Mouse (Mus musculus): ENCODE measurements around the gene Tnfrsf14. TPM values are rescaled to one million over a fixed set of nuclear protein-coding genes. Genes with fewer than 3 reads are reported as not detected.

The Tnfrsf14 gene
- polyA plus RNA-seq, 1 experiment from 2014 or later = 1.4 TPM

GRCm38 (mm10) chr4:154897676-154898465, 30.5 kb downstream of the Tnfrsf14 start:
- peaks cover 5% of the 10 kb centered on the region; the same call in 1 of the 2 replicates for H3K36me3 ChIP-seq
- H3K9me3 ChIP-seq = no peaks in the 10 kb centered on the region; the same call in 1 of the 2 replicates
- H3K27ac ChIP-seq = no peak overlapping the region
- H3K4me1 ChIP-seq (replicated peaks) = peaks cover 15% of the 10 kb centered on the region
- WGBS = 72% methylated on average over 6 of the region's 6 CpGs
- H3K4me3 ChIP-seq (replicated peaks) = peak overlapping the region; percentile 59
- no peaks in the 10 kb centered on the region; the same call in 1 of the 2 replicates for H3K27me3 ChIP-seq
- H3K4me2 ChIP-seq = peak overlapping the region; percentile 94
- H3K9ac ChIP-seq (replicated peaks) = peak overlapping the region; percentile 73
- ATAC-seq (ENCODE audit: insufficient number of reproducible peaks, insufficient read depth, low FRiP score, low TSS enrichment, low read depth) = no peak

- Histone ChIP-seq H3K9me3 (no peaks in the 10 kb centered on the region), H3K27me3 (no peaks in the 10 kb centered on the region; the same call in 1 of the 2 replicates), H3K4me3 (replicated peaks) (no peak overlapping the region), H3K4me2 (no peak overlapping the region), H3K9ac (replicated peaks) (no peak overlapping the region), H3K27ac (no peak overlapping the region), H3K36me3 (peaks cover 5% of the 10 kb centered on the region; the same call in 1 of the 2 replicates), H3K4me1 (replicated peaks) (peaks cover 15% of the 10 kb centered on the region)
- no peak for ATAC-seq (ENCODE audit: insufficient number of reproducible peaks, insufficient read depth, low FRiP score, low TSS enrichment, low read depth)
- WGBS = 81% methylated on average over 5 of the region's 5 CpGs
These were observed 32.8 kb downstream of the Tnfrsf14 start for GRCm38 (mm10) chr4:154895549-154895948.

- Histone ChIP-seq H3K27me3 (no peaks in the 10 kb centered on the region; the same call in 1 of the 2 replicates), H3K4me1 (replicated peaks) (0 out of 2 replicates have a peak, but pooled peaks cover 3% of the 10 kb centered on the region), H3K9ac (replicated peaks) (no peak overlapping the region), H3K27ac (no peak overlapping the region), H3K4me3 (replicated peaks) (no peak overlapping the region), H3K36me3 (peaks cover 1% of the 10 kb centered on the region; the same call in 1 of the 2 replicates), H3K4me2 (no peak overlapping the region), H3K9me3 (no peaks in the 10 kb centered on the region)
- no peak for ATAC-seq (ENCODE audit: insufficient number of reproducible peaks, insufficient read depth, low FRiP score, low TSS enrichment, low read depth)
- 87% methylated on average over 14 of the region's 14 CpGs for WGBS
These were observed 37.5 kb downstream of the Tnfrsf14 start for GRCm38 (mm10) chr4:154890887-154891286.

- H3K9me3 ChIP-seq = no peaks in the 10 kb centered on the region
- 79% methylated on average over 15 of the region's 15 CpGs for WGBS
- no peak overlapping the region for H3K9ac ChIP-seq (replicated peaks)
- no peak overlapping the region for H3K4me2 ChIP-seq
- H3K27ac ChIP-seq = no peak overlapping the region
- no peak for ATAC-seq (ENCODE audit: insufficient number of reproducible peaks, insufficient read depth, low FRiP score, low TSS enrichment, low read depth)
- no peaks in the 10 kb centered on the region for H3K36me3 ChIP-seq
- 0 out of 2 replicates have a peak, but pooled peaks cover 3% of the 10 kb centered on the region for H3K4me1 ChIP-seq (replicated peaks)
- H3K4me3 ChIP-seq (replicated peaks) = no peak overlapping the region
- H3K27me3 ChIP-seq = no peaks in the 10 kb centered on the region; the same call in 1 of the 2 replicates
These were observed 40.6 kb downstream of the Tnfrsf14 start for GRCm38 (mm10) chr4:154887593-154888250.

DNA sequence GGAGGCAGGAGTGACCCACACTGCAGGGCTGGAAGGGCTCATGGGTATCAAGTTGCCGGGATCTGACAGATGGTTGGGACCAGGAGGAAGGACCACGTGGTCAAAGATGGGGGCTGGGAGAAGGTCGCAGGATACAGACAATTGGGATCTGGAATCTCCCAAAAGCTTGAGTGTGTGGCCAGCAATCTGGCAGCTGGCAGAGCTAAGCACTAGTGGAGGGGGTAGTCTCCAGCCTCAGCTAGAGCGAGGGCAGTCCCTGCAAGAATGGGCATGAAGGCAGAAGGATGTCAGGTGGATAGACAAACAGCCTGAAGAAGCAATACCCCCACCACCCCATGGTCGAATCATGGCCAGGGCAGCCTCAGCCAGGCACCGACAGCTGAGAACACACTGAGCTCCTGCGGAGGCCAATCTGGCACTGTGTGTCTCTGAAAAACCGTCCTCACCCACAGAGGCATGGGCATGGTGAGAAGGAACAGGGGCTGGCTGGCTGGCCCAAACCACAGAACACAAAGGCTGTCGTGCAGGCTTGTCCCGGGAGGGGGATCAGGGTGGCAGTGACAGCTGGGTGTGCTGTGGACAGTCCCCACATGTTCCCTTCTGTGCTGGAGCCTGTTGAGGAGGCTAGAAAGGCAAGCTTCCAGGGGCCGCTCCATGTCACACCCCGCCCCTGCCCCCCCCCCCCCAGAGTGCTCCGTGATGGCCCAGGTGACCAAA, 41.3 kb downstream of the Tnfrsf14 start:
- no peak overlapping the region for H3K27ac ChIP-seq
- H3K4me1 ChIP-seq (replicated peaks) = 0 out of 2 replicates have a peak, but pooled peaks cover 3% of the 10 kb centered on the region
- no peak overlapping the region for H3K9ac ChIP-seq (replicated peaks)

DNA sequence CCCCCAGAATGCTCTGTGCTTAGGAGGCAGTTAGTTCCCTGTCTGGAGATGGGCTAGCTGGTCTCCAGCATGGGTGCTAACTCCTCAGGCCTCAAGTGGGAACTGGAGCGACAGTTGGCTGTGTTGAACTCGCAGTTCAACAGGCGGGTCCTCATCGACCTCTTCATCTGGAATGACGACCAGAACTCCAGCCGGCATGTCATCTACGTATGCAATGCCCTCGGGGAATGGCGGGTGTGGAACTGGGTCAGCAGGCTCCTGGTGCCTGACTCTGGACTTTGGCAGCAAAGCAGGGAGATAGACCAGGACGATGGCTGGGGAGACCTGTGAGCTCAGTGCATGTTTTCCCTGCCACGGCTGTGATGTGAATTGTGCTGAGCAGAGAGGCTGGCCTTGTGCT, 42.9 kb downstream of the Tnfrsf14 start:
- Histone ChIP-seq H3K4me1 (replicated peaks) (0 out of 2 replicates have a peak, but pooled peaks cover 3% of the 10 kb centered on the region), H3K4me2 (no peak overlapping the region), H3K36me3 (no peaks in the 10 kb centered on the region), H3K27ac (no peak overlapping the region), H3K9ac (replicated peaks) (no peak overlapping the region), H3K9me3 (no peaks in the 10 kb centered on the region), H3K27me3 (no peaks in the 10 kb centered on the region), H3K4me3 (replicated peaks) (no peak overlapping the region)
- WGBS = 83% methylated on average over 11 of the region's 11 CpGs
- ATAC-seq (ENCODE audit: insufficient number of reproducible peaks, insufficient read depth, low FRiP score, low TSS enrichment, low read depth) = no peak

More for the DNA sequence above, 41.3 kb downstream of the Tnfrsf14 start:
- whole genome bisulfite sequencing = 67% methylated on average over 12 of the region's 13 CpGs
- Histone ChIP-seq H3K27me3 (no peaks in the 10 kb centered on the region; the same call in 1 of the 2 replicates), H3K4me3 (replicated peaks) (no peak overlapping the region), H3K9me3 (no peaks in the 10 kb centered on the region), H3K36me3 (no peaks in the 10 kb centered on the region), H3K4me2 (no peak overlapping the region)
- no peak for ATAC-seq (ENCODE audit: insufficient number of reproducible peaks, insufficient read depth, low FRiP score, low TSS enrichment, low read depth)

- Histone ChIP-seq H3K4me2 (no peak overlapping the region), H3K9me3 (no peaks in the 10 kb centered on the region), H3K27ac (no peak overlapping the region), H3K27me3 (no peaks in the 10 kb centered on the region), H3K9ac (replicated peaks) (no peak overlapping the region), H3K36me3 (no peaks in the 10 kb centered on the region), H3K4me1 (replicated peaks) (0 out of 2 replicates have a peak, but pooled peaks cover 3% of the 10 kb centered on the region), H3K4me3 (replicated peaks) (no peak overlapping the region)
- no peak for ATAC-seq (ENCODE audit: insufficient number of reproducible peaks, insufficient read depth, low FRiP score, low TSS enrichment, low read depth)
- 25% methylated on average over 14 of the region's 14 CpGs for WGBS
These were observed 46.2 kb downstream of the Tnfrsf14 start for GRCm38 (mm10) chr4:154882014-154882659.

DNA sequence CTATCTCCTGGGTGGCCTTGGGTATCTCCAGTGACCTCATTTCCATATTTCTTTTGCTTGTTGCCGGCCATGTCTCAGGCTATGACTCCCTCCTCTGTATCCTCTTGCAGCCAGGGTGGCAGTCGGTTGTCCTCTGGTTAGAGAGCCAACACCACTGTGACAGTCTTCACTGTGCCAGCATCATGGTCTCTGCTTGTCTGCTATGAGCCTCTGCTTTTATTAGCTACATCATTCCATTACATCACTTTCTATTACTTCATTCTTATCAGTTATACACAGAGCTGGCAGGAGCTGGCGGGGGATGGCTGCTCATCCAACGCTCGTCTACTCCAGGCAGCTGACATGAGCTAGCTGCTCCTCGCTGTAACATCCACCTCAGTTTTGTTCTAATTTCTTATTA, 47.6 kb downstream of the Tnfrsf14 start:
- H3K27ac ChIP-seq = no peak overlapping the region
- H3K4me3 ChIP-seq (replicated peaks) = no peak overlapping the region
- 0 out of 2 replicates have a peak, but pooled peaks cover 5% of the 10 kb centered on the region for H3K27me3 ChIP-seq
- H3K36me3 ChIP-seq = no peaks in the 10 kb centered on the region
- H3K4me2 ChIP-seq = no peak overlapping the region
- H3K4me1 ChIP-seq (replicated peaks) = no peaks in the 10 kb centered on the region
- 85% methylated on average over 6 of the region's 6 CpGs for WGBS
- H3K9ac ChIP-seq (replicated peaks) = no peak overlapping the region
- ATAC-seq (ENCODE audit: insufficient number of reproducible peaks, insufficient read depth, low FRiP score, low TSS enrichment, low read depth) = no peak
- H3K9me3 ChIP-seq = no peaks in the 10 kb centered on the region

DNA sequence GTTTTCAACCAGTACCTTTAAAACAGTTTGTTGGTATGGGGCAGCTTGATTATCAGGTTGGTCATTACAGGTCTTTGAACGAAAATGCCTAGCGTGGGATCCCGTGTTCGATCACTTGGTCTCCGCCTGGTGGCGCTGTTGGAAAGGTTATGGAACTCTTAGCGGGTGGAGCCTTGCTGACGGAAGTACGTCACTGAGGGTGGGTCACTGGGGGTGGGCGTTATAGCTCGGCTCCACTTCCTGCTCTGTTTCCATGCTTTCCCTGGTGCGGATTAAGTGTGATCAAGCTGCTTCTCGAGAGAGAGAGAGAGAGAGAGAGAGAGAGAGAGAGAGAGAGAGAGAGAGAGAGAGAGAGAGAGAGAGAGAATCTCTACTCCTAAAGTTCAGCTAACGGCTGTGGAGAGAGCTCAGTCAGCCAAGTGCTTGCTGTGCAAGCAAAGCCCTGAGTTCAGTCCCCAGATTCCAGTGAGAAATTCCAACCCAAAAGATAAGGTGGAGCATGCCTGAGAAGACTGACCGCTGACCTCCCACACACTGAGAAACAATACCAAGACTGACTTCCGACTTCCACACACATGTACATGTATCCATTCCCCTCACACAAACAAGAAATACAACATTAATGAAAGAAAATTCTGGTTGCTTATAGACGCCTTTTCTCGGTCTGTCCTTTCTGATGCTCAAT, 50.4 kb downstream of the Tnfrsf14 start:
- Histone ChIP-seq H3K9me3 (no peaks in the 10 kb centered on the region), H3K9ac (replicated peaks) (peak overlapping the region; percentile 42; the same call in 1 of the 2 replicates), H3K4me3 (replicated peaks) (peak overlapping the region; percentile 37), H3K27ac (peak overlapping the region; percentile 82), H3K36me3 (no peaks in the 10 kb centered on the region), H3K4me2 (peak overlapping the region; percentile 62), H3K27me3 (0 out of 2 replicates have a peak, but pooled peaks cover 7% of the 10 kb centered on the region), H3K4me1 (replicated peaks) (no peaks in the 10 kb centered on the region)
- WGBS = 12% methylated on average over 18 of the region's 18 CpGs
- ATAC-seq (ENCODE audit: insufficient number of reproducible peaks, insufficient read depth, low FRiP score, low TSS enrichment, low read depth) = peak; percentile 93

- Histone ChIP-seq H3K9ac (replicated peaks) (no peak overlapping the region), H3K4me1 (replicated peaks) (peaks cover 12% of the 10 kb centered on the region), H3K27ac (no peak overlapping the region), H3K4me3 (replicated peaks) (no peak overlapping the region), H3K36me3 (no peaks in the 10 kb centered on the region), H3K27me3 (peaks cover 30% of the 10 kb centered on the region), H3K9me3 (no peaks in the 10 kb centered on the region), H3K4me2 (no peak overlapping the region)
- ATAC-seq (ENCODE audit: insufficient number of reproducible peaks, insufficient read depth, low FRiP score, low TSS enrichment, low read depth) = no peak
- WGBS = 67% methylated on average over 6 of the region's 6 CpGs
These were observed 55.2 kb downstream of the Tnfrsf14 start for GRCm38 (mm10) chr4:154873186-154873585.

Measured in limb, embryonic 12.5 days (tissue).